Mouse (Mus musculus) lung, postnatal 0 days (tissue): ENCODE measurements around the gene Igll1. TPM values are rescaled to one million over a fixed set of nuclear protein-coding genes. Genes with fewer than 3 reads are reported as not detected.

Source experiments
- ATAC-seq: fragments of 200-750 bp; cut with Nextera tagmentation; 2 replicates; pipeline ENCODE4 v1.8.0; 2017; ENCODE audit warnings: moderate library complexity
- DNase-seq: peaks from one replicate; pipeline ENCODE4 v3.0.0-alpha.2; 2016; ENCODE audit warnings: low spot score
- H3K27ac ChIP-seq: fragments of 300-500 bp; sonication (generic); 2 replicates; pipeline ENCODE4 v1.5.1; 2014; ENCODE audit warnings: antibody characterized with exemption, mild to moderate bottlenecking, low read length, mixed read lengths
- H3K27me3 ChIP-seq: fragments of 300-500 bp; sonication (generic); replicated peaks from 2 replicates; pipeline ENCODE4 v1.6.1; 2014; ENCODE audit warnings: low read length, mixed read lengths; ENCODE audit not compliant: insufficient read depth
- H3K36me3 ChIP-seq: fragments of 300-500 bp; sonication (generic); 2 replicates; pipeline ENCODE4 v1.6.1; 2014; ENCODE audit warnings: low read length, mixed read lengths; ENCODE audit not compliant: insufficient read depth
- H3K4me1 ChIP-seq: fragments of 300-500 bp; sonication (generic); 2 replicates; pipeline ENCODE4 v1.6.1; 2014; ENCODE audit warnings: antibody characterized with exemption, low read depth, low read length, mixed read lengths; ENCODE audit not compliant: insufficient read depth
- H3K4me2 ChIP-seq: fragments of 300-500 bp; sonication (generic); replicated peaks from 2 replicates; pipeline ENCODE4 v1.6.1; 2014; ENCODE audit warnings: low read depth, mild to moderate bottlenecking, low read length, moderate library complexity, mixed read lengths
- H3K4me3 ChIP-seq: fragments of 300-500 bp; sonication (generic); 2 replicates; pipeline ENCODE4 v1.5.1; 2014; ENCODE audit warnings: low read depth, low read length
- H3K9ac ChIP-seq: fragments of 300-500 bp; sonication (generic); replicated peaks from 2 replicates; pipeline ENCODE4 v1.6.1; 2014; ENCODE audit warnings: low read depth, mild to moderate bottlenecking
- H3K9me3 ChIP-seq: fragments of 300-500 bp; sonication (generic); 2 replicates; pipeline ENCODE4 v1.6.1; 2016; ENCODE audit warnings: low read length, mixed read lengths
- CTCF ChIP-seq: IDR thresholded peaks from 2 replicates; pipeline ENCODE4 v1.5.1; 2016; ENCODE audit warnings: antibody characterized with exemption, mild to moderate bottlenecking
- EP300 ChIP-seq: IDR thresholded peaks from 2 replicates; pipeline ENCODE4 v1.6.1; 2016; ENCODE audit warnings: antibody characterized with exemption, mild to moderate bottlenecking, control low read depth
- WGBS: fragments of 180-500 bp; shearing (Covaris S2); extraction: QIAGEN DNeasy Blood & Tissue Kit; methylation state at CpG from one replicate; pipeline ENCODE4 v1.1.7; 2014; 5-methylcytosine and 5-hydroxymethylcytosine counted together
- polyA plus RNA-seq: library from polyadenylated mRNA; unstranded; fragments of >200 nt; fragmentation: Nextera tagmentation; extraction: Ambion mirVana; gene quantifications from 2 replicates; pipeline ENCODE4 v1.2.1, GENCODE M21; 2015

Gene Igll1
- polyA plus RNA-seq, 1 experiment from 2014 or later, result 0.60 TPM

- 86% methylated on average over 3 of the region's 3 CpGs for WGBS
- DNase-seq, result no peak
- no peak for TF ChIP-seq CTCF
- TF ChIP-seq EP300, result no peak
- Histone ChIP-seq H3K27ac (no peak overlapping the region), H3K36me3 (no peaks in the 10 kb centered on the region), H3K4me1 (0 out of 2 replicates have a peak, but pooled peaks cover 4% of the 10 kb centered on the region), H3K4me2 (no peak overlapping the region), H3K9me3 (no peaks in the 10 kb centered on the region), H3K27me3 (no peaks in the 10 kb centered on the region), H3K4me3 (no peak overlapping the region), H3K9ac (no peak overlapping the region)
- ATAC-seq, result no peak
Measured at GRCm38 (mm10) chr16:16829671-16830070, 34.1 kb downstream of the Igll1 start.

DNA sequence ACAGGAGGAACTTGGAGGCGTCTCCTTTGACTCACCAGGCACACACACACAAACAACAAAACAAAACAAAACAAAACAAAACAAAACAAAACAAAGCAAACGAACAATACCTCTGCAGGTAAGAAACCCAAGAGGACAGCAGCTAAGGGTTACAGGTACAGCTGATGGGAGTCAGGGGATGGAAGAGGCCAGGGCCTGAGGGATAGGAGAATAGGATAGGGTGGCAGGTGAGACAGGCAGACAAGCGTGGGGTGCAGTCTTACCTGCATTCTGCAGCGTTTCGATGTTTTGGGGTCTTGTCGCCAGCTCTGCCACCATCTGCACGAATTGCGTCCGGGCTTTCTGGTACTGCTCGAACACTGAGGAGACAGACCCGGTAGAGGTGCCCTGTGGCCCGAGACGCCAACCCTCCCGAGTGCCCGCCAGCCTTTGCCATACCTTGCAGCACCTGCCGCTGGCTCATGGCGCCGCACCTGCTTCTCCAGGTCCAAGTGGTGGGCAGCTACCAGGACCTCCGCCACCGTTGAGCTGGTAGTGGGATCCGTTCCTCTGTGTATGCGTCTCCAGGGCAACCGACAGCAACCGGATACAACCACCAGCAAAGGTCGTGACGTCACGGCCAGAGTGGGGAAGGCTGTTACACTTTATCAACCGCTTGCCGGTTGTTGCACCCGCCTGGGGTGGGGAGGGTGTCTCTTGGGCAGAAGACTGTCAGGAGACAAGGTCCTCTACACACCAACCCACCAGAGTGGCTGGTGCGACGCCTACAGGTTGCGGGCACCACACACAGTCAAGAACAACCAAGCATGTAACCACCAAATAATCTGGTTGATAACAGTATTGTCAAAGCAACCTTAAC lies 34.8 kb downstream of the Igll1 start, which contains the start of gene Spag6l:
Gene Spag6l, minus strand, starts transcription at position 700 of the 859 bp plus-strand sequence.
- Histone ChIP-seq H3K27me3 (no peaks in the 10 kb centered on the region), H3K36me3 (no peaks in the 10 kb centered on the region), H3K27ac (no peak within 1 kb of the TSS), H3K9me3 (no peaks in the 10 kb centered on the region), H3K4me2 (peak within 1 kb of the TSS; percentile 70), H3K4me3 (peak within 1 kb of the TSS; percentile 35), H3K4me1 (0 out of 2 replicates have a peak, but pooled peaks cover 4% of the 10 kb centered on the region), H3K9ac (no peak within 1 kb of the TSS)
- ATAC-seq (peak; percentile 57), DNase-seq (peak; percentile 60)
- TF ChIP-seq CTCF (peak; percentile 50), EP300 (no peak)
- 9% methylated on average over 33 of the region's 33 CpGs for WGBS

- ATAC-seq (no peak), DNase-seq (no peak)
- no peak overlapping the region for H3K9ac ChIP-seq
- no peaks in the 10 kb centered on the region for H3K27me3 ChIP-seq
- H3K4me2 ChIP-seq, result no peak overlapping the region
- H3K4me1 ChIP-seq, result 0 out of 2 replicates have a peak, but pooled peaks cover 4% of the 10 kb centered on the region
- no peak overlapping the region for H3K4me3 ChIP-seq
- TF ChIP-seq EP300 (no peak), CTCF (no peak)
- H3K36me3 ChIP-seq, result no peaks in the 10 kb centered on the region
- H3K9me3 ChIP-seq, result no peaks in the 10 kb centered on the region
- no peak overlapping the region for H3K27ac ChIP-seq
- 94% methylated on average over 2 of the region's 2 CpGs for WGBS
Measured at GRCm38 (mm10) chr16:16826223-16826622, 37.6 kb downstream of the Igll1 start.

DNA sequence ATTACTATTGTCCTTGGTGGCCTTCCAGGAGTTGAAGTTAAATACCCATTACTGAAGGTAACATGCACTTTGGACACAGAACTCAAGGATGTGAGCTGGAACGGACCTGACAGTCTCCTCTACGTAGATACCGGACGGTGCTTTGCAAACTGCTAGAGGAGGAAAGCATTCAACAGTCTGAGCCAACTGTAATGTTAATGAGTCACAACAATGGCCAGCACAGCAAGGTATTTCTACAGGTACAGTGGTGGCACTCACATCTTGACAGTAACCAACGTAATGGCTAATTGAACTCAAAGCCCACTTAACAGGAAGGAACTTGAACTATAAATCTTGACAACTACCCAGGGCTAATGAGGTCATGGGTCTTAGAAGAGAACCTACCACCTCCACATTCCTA lies 38.3 kb downstream of the Igll1 start:
- H3K27ac ChIP-seq, result no peak overlapping the region
- DNase-seq (no peak), ATAC-seq (no peak)
- H3K9me3 ChIP-seq, result no peaks in the 10 kb centered on the region
- H3K27me3 ChIP-seq, result no peaks in the 10 kb centered on the region
- H3K4me1 ChIP-seq, result 0 out of 2 replicates have a peak, but pooled peaks cover 4% of the 10 kb centered on the region
- H3K4me3 ChIP-seq, result no peak overlapping the region
- WGBS, result 52% methylated on average over 5 of the region's 5 CpGs
- TF ChIP-seq EP300 (no peak), CTCF (no peak)
- H3K9ac ChIP-seq, result no peak overlapping the region
- no peaks in the 10 kb centered on the region for H3K36me3 ChIP-seq
- no peak overlapping the region for H3K4me2 ChIP-seq

Other genes starting within 250 kb of the Igll1 start
- not detected in 2 replicates for gene Olfr19, start 187.6 kb downstream of the Igll1 start, polyA plus RNA-seq
- 13.0 and 14.1 TPM in 2 replicates for gene Spag6l, start 34.5 kb downstream of the Igll1 start, polyA plus RNA-seq
- gene Top3b, start 6.8 kb upstream of the Igll1 start, polyA plus RNA-seq, result 51.0 and 51.7 TPM in 2 replicates
- gene Vpreb1, start 6.9 kb upstream of the Igll1 start, polyA plus RNA-seq, result 2.2 and 2.3 TPM in 2 replicates
- gene Ppm1f, start 32.5 kb upstream of the Igll1 start, polyA plus RNA-seq, result 24.9 and 26.8 TPM in 2 replicates
- 110 and 117 TPM in 2 replicates for gene Mapk1, start 119.4 kb upstream of the Igll1 start, polyA plus RNA-seq
- gene Ypel1, start 205.7 kb upstream of the Igll1 start, polyA plus RNA-seq, result 10.6 and 15.1 TPM in 2 replicates
- 82.2 and 91.4 TPM in 2 replicates for gene Ppil2, start 247.3 kb upstream of the Igll1 start, polyA plus RNA-seq